Mouse (Mus musculus) myocyte (in vitro differentiated cells): ENCODE results near the gene Nr1h2.

Experiments used
- CEBPB ChIP-seq: IDR thresholded peaks from 2 replicates; pipeline ENCODE4 v1.6.1; 2011; ENCODE audit warnings: mild to moderate bottlenecking, moderate library complexity; ENCODE audit not compliant: poor library complexity, insufficient read depth, severe bottlenecking
- E2F4 ChIP-seq: IDR thresholded peaks from one replicate; pipeline ENCODE4 v1.6.1; 2011; ENCODE audit warnings: mild to moderate bottlenecking, control low read depth, moderate library complexity; ENCODE audit not compliant: insufficient read depth
- POLR2A ChIP-seq: IDR thresholded peaks from one replicate; pipeline ENCODE4 v1.6.1; 2011; ENCODE audit warnings: low read depth, mild to moderate bottlenecking, control low read depth, moderate library complexity; ENCODE audit not compliant: insufficient read length
- POLR2AphosphoS2 ChIP-seq: IDR thresholded peaks from one replicate; pipeline ENCODE4 v1.6.1; 2011; ENCODE audit warnings: low read depth, control low read depth; ENCODE audit not compliant: insufficient read length
- REST ChIP-seq: IDR thresholded peaks from one replicate; pipeline ENCODE4 v1.6.1; 2011; ENCODE audit warnings: mild to moderate bottlenecking, control low read depth, moderate library complexity; ENCODE audit not compliant: insufficient read depth, insufficient read length

DNA sequence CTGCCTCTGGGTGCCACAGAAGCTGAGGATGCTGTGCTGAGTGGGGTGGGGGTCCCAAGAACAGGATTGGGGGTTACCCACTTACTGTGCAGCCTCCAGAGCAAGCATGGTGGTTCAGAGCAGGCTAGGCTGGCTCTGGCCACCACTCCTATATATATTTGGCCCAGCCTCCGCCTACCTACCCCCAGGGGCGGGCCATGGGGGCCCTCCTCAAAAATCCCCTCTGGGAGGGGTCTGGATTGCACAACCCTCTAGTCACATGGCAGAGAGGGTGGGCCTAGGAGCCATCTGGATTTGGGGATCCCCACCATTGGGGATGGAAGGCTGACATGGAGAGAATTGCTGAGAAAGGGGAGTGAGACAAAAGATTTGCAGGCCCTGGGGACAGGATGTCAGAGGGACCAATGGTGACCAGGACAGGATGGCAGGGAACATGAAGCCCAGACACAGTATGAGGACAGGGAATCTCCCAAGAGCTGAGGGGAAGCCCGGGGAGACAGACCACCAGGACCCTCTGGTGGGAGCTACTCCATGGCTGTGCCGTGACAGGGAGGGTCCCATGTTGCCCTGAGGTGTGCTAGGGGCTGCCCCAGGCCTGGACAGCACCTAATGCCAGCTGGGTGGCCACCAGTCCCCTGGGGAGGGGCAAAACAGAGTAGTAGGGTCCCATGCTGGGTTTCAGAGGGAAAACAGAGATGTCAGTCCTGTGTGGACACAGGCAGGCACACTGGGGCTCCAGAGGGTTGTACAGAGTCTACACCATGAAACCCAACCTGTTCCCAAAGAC lies 21.6 kb downstream of the Nr1h2 start, which contains the start of gene Spib:
- TF ChIP-seq CEBPB (no peak), POLR2A (no peak), REST (no peak), E2F4 (no peak), POLR2AphosphoS2 (no peak)
